Mouse (Mus musculus): ENCODE measurements at regions not wholly inside any gene's neighbourhood (a gene's known extent, or its start where the extent isn't known, plus 50 kb on each side); places are given as distances from the start of the nearest gene placed in this dataset.

GRCm38 (mm10) chr7:113089044-113089443 lies 118.2 kb upstream of the Arntl start:
- TF ChIP-seq POLR2A (IDR thresholded peaks at IDR 0.05; ENCODE audit: extremely low read depth, insufficient read depth, low read length) (no peak), CTCF (IDR thresholded peaks at IDR 0.05; ENCODE audit: extremely low read depth, insufficient read depth, low read length) (no peak)
